Mouse (Mus musculus) kidney, adult 8-10 months (tissue): ENCODE results near the gene Zfx.

Source experiments
- DNase-seq, 2 experiments: peaks; one replicate each; pipeline ENCODE4 v3.0.0; 2022

The Zfx gene

GRCm38 (mm10) chrX:94058748-94059147 lies 64.8 kb downstream of the Zfx start:
- DNase-seq: no peak

GRCm38 (mm10) chrX:94049048-94049447 lies 74.5 kb downstream of the Zfx start:
- no peak for DNase-seq

- DNase-seq: peak; percentile 15 to 39
Observed at GRCm38 (mm10) chrX:94048048-94048447, 75.5 kb downstream of the Zfx start.

- peak; percentile 6 to 12 for DNase-seq
Observed at GRCm38 (mm10) chrX:94047381-94047780, 76.1 kb downstream of the Zfx start.

GRCm38 (mm10) chrX:94032937-94033336 lies 90.6 kb downstream of the Zfx start:
- DNase-seq: peak; percentile 45 to 67

GRCm38 (mm10) chrX:94030081-94030480 lies 93.4 kb downstream of the Zfx start:
- DNase-seq: no peak
